Mouse (Mus musculus) midbrain, embryonic 14.5 days (tissue): ENCODE results near the gene Helz. TPM values are rescaled to one million over a fixed set of nuclear protein-coding genes. Genes with fewer than 3 reads are reported as not detected.

Experiments used
- ATAC-seq: fragments of 200-750 bp; cut with Nextera tagmentation; 2 replicates; pipeline ENCODE4 v1.8.0; 2017; ENCODE audit warnings: moderate number of reproducible peaks, moderate library complexity; ENCODE audit not compliant: low FRiP score, low TSS enrichment
- DNase-seq: peaks from one replicate; pipeline ENCODE4 v3.0.0-alpha.2; 2015
- H3K27ac ChIP-seq: fragments of 300-500 bp; sonication (generic); replicated peaks from 2 replicates; pipeline ENCODE4 v1.5.1; 2014; ENCODE audit warnings: mild to moderate bottlenecking, low read depth, low read length, moderate library complexity
- H3K27me3 ChIP-seq: fragments of 300-500 bp; sonication (generic); 2 replicates; pipeline ENCODE4 v1.6.1; 2014; ENCODE audit warnings: low read length, control low read depth, mixed read lengths; ENCODE audit not compliant: control insufficient read depth, insufficient read depth
- H3K36me3 ChIP-seq: fragments of 300-500 bp; sonication (generic); 2 replicates; pipeline ENCODE4 v1.6.1; 2014; ENCODE audit warnings: low read length, control low read depth; ENCODE audit not compliant: control insufficient read depth, insufficient read depth
- H3K4me1 ChIP-seq: fragments of 300-500 bp; sonication (generic); 2 replicates; pipeline ENCODE4 v1.6.1; 2014; ENCODE audit warnings: mild to moderate bottlenecking, antibody characterized with exemption, low read length, control low read depth; ENCODE audit not compliant: control insufficient read depth, insufficient read depth
- H3K4me2 ChIP-seq: fragments of 300-500 bp; sonication (generic); 2 replicates; pipeline ENCODE4 v1.6.1; 2014; ENCODE audit warnings: mild to moderate bottlenecking, low read length, moderate library complexity
- H3K4me3 ChIP-seq: fragments of 300-500 bp; sonication (generic); replicated peaks from 2 replicates; pipeline ENCODE4 v1.5.1; 2014; ENCODE audit warnings: low read depth, low read length
- H3K9ac ChIP-seq: fragments of 300-500 bp; sonication (generic); replicated peaks from 2 replicates; pipeline ENCODE4 v1.6.1; 2014; ENCODE audit warnings: mild to moderate bottlenecking, low read length, moderate library complexity
- H3K9me3 ChIP-seq: fragments of 300-500 bp; sonication (generic); 2 replicates; pipeline ENCODE4 v1.6.1; 2016; ENCODE audit warnings: low read length, control low read depth, mixed read lengths; ENCODE audit not compliant: control insufficient read depth
- WGBS: fragments of 180-500 bp; shearing (Covaris S2); extraction: QIAGEN DNeasy Blood & Tissue Kit; methylation state at CpG from one replicate; pipeline ENCODE4 v1.1.7; 2014; 5-methylcytosine and 5-hydroxymethylcytosine counted together
- polyA plus RNA-seq: library from polyadenylated mRNA; unstranded; fragments of >200 nt; fragmentation: Nextera tagmentation; extraction: Ambion mirVana; gene quantifications from 2 replicates; pipeline ENCODE4 v1.2.1, GENCODE M21; 2014

Helz gene
- polyA plus RNA-seq, 1 experiment from 2014 or later, result 23.4 TPM

GRCm38 (mm10) chr11:107516387-107516786 is 31.3 kb upstream of the Helz start:
- no peaks in the 10 kb centered on the region for H3K4me1 ChIP-seq
- no peak overlapping the region for H3K9ac ChIP-seq
- H3K9me3 ChIP-seq, result no peaks in the 10 kb centered on the region
- WGBS, result 96% methylated on average over 2 of the region's 2 CpGs
- ATAC-seq (no peak), DNase-seq (no peak)
- no peak overlapping the region for H3K4me2 ChIP-seq
- no peaks in the 10 kb centered on the region for H3K36me3 ChIP-seq
- H3K4me3 ChIP-seq, result no peak overlapping the region
- H3K27ac ChIP-seq, result no peak overlapping the region
- H3K27me3 ChIP-seq, result no peaks in the 10 kb centered on the region

GRCm38 (mm10) chr11:107518645-107519429 is 28.9 kb upstream of the Helz start:
- DNase-seq (no peak), ATAC-seq (no peak)
- Histone ChIP-seq H3K9me3 (no peaks in the 10 kb centered on the region), H3K9ac (no peak overlapping the region), H3K4me2 (no peak overlapping the region), H3K27ac (no peak overlapping the region), H3K4me1 (no peaks in the 10 kb centered on the region), H3K4me3 (no peak overlapping the region), H3K27me3 (no peaks in the 10 kb centered on the region), H3K36me3 (no peaks in the 10 kb centered on the region)
- WGBS, result 89% methylated on average over 5 of the region's 5 CpGs

- H3K9me3 ChIP-seq, result no peaks in the 10 kb centered on the region
- ATAC-seq (no peak), DNase-seq (no peak)
- no peak overlapping the region for H3K4me2 ChIP-seq
- no peak overlapping the region for H3K4me3 ChIP-seq
- H3K27me3 ChIP-seq, result no peaks in the 10 kb centered on the region
- no peak overlapping the region for H3K9ac ChIP-seq
- no peaks in the 10 kb centered on the region for H3K4me1 ChIP-seq
- 52% methylated on average over 1 of the region's 1 CpGs for WGBS
- H3K27ac ChIP-seq, result no peak overlapping the region
- H3K36me3 ChIP-seq, result no peaks in the 10 kb centered on the region
Measured at GRCm38 (mm10) chr11:107521153-107521552, 26.6 kb upstream of the Helz start.

- H3K9me3 ChIP-seq, result no peaks in the 10 kb centered on the region
- ATAC-seq, result no peak
Measured at GRCm38 (mm10) chr11:107524966-107525365, 22.8 kb upstream of the Helz start.

GRCm38 (mm10) chr11:107527632-107528031 is 20.1 kb upstream of the Helz start:
- H3K27ac ChIP-seq, result no peak overlapping the region
- H3K27me3 ChIP-seq, result no peaks in the 10 kb centered on the region
- DNase-seq, result no peak
- H3K4me1 ChIP-seq, result no peaks in the 10 kb centered on the region
- no peaks in the 10 kb centered on the region for H3K9me3 ChIP-seq
- H3K4me3 ChIP-seq, result no peak overlapping the region
- H3K4me2 ChIP-seq, result no peak overlapping the region
- no peak for ATAC-seq
- H3K36me3 ChIP-seq, result no peaks in the 10 kb centered on the region
- no peak overlapping the region for H3K9ac ChIP-seq
- WGBS, result 17% methylated on average over 3 of the region's 3 CpGs

More at GRCm38 (mm10) chr11:107524966-107525365, 22.8 kb upstream of the Helz start:
- Histone ChIP-seq H3K4me3 (no peak overlapping the region), H3K27ac (no peak overlapping the region), H3K36me3 (no peaks in the 10 kb centered on the region), H3K9ac (no peak overlapping the region), H3K4me2 (no peak overlapping the region), H3K4me1 (no peaks in the 10 kb centered on the region), H3K27me3 (no peaks in the 10 kb centered on the region)
- WGBS, result 77% methylated on average over 1 of the region's 1 CpGs
- no peak for DNase-seq

- Histone ChIP-seq H3K9me3 (no peaks in the 10 kb centered on the region), H3K27ac (no peak overlapping the region), H3K4me2 (no peak overlapping the region), H3K9ac (no peak overlapping the region), H3K36me3 (no peaks in the 10 kb centered on the region), H3K4me3 (no peak overlapping the region), H3K4me1 (no peaks in the 10 kb centered on the region), H3K27me3 (no peaks in the 10 kb centered on the region)
- WGBS, result 45% methylated on average over 8 of the region's 8 CpGs
- no peak for DNase-seq
- no peak for ATAC-seq
Measured at GRCm38 (mm10) chr11:107529320-107529719, 18.4 kb upstream of the Helz start.

GRCm38 (mm10) chr11:107531445-107531844 is 16.3 kb upstream of the Helz start:
- H3K27ac ChIP-seq, result no peak overlapping the region
- no peak overlapping the region for H3K4me2 ChIP-seq
- no peak for DNase-seq
- no peaks in the 10 kb centered on the region for H3K27me3 ChIP-seq
- H3K9ac ChIP-seq, result no peak overlapping the region
- H3K4me3 ChIP-seq, result no peak overlapping the region
- no peak for ATAC-seq
- no peaks in the 10 kb centered on the region for H3K9me3 ChIP-seq
- 74% methylated on average over 4 of the region's 4 CpGs for WGBS
- no peaks in the 10 kb centered on the region for H3K36me3 ChIP-seq
- H3K4me1 ChIP-seq, result no peaks in the 10 kb centered on the region

GRCm38 (mm10) chr11:107532271-107532670 is 15.5 kb upstream of the Helz start:
- no peaks in the 10 kb centered on the region for H3K9me3 ChIP-seq
- H3K4me2 ChIP-seq, result no peak overlapping the region
- H3K27ac ChIP-seq, result no peak overlapping the region
- ATAC-seq (no peak), DNase-seq (no peak)
- H3K9ac ChIP-seq, result no peak overlapping the region
- 45% methylated on average over 5 of the region's 5 CpGs for WGBS
- no peaks in the 10 kb centered on the region for H3K4me1 ChIP-seq
- H3K27me3 ChIP-seq, result no peaks in the 10 kb centered on the region
- H3K36me3 ChIP-seq, result no peaks in the 10 kb centered on the region
- H3K4me3 ChIP-seq, result no peak overlapping the region

GRCm38 (mm10) chr11:107538994-107539393 is 8.7 kb upstream of the Helz start:
- 91% methylated on average over 4 of the region's 4 CpGs for WGBS
- H3K36me3 ChIP-seq, result no peaks in the 10 kb centered on the region
- no peaks in the 10 kb centered on the region for H3K4me1 ChIP-seq

More at GRCm38 (mm10) chr11:107538994-107539393, 8.7 kb upstream of the Helz start:
- Histone ChIP-seq H3K4me3 (no peak overlapping the region), H3K4me2 (no peak overlapping the region), H3K27me3 (no peaks in the 10 kb centered on the region), H3K9me3 (no peaks in the 10 kb centered on the region), H3K27ac (no peak overlapping the region), H3K9ac (no peak overlapping the region)
- ATAC-seq (no peak), DNase-seq (no peak)
